Mouse (Mus musculus) kidney, postnatal 25 days (tissue): ENCODE data around the gene Snx29.

Source experiments
- DNase-seq, 2 experiments: peaks; one replicate each; pipeline ENCODE4 v3.0.0; 2021; ENCODE audit warnings: mixed read lengths in 2 of 2

The Snx29 gene

GRCm38 (mm10) chr16:11747867-11748266 lies 425.2 kb downstream of the Snx29 start:
- no peak for DNase-seq

DNA sequence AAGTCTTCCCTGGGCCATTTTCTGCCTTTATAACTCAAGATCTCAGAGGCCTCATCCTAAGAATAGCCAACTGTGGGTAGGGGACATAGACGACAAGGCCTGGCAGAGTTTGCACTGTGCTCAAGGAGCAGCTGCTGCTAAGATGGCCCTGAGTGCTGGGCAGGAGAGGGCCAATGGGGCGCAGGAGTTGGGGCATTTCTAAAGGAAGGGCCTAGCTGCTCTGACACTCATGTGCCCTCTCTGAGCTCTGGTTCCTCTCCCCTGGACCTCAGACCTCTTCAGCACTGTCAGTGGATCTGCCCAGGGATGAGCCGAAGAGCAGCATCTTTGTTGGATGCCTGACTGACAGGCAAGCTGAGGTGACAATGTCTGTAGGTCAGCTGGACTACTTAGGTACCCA lies 426.4 kb downstream of the Snx29 start:
- no peak for DNase-seq

DNA sequence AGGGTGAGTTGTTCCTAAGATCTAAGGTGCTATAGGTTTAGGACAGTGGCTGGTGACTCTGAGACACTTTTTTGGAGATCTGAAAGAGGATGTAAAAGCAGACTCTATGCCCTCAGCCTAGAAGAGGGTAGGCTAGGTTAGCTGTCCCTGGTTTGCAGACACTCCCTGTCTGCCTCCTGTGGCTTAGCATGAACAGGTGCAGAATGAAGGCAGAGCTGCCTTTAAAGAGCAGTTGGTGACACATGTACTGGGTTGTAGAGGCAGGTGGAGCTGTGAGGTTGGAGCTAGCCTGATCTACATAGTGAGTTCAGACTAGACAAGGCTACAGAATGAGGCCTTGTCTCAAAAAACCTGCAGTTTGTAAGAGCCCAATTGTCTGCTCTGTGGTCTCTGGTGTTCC lies 427.9 kb downstream of the Snx29 start:
- no peak for DNase-seq

- no peak for DNase-seq
Measured at GRCm38 (mm10) chr16:11752557-11752956, 429.8 kb downstream of the Snx29 start.

DNA sequence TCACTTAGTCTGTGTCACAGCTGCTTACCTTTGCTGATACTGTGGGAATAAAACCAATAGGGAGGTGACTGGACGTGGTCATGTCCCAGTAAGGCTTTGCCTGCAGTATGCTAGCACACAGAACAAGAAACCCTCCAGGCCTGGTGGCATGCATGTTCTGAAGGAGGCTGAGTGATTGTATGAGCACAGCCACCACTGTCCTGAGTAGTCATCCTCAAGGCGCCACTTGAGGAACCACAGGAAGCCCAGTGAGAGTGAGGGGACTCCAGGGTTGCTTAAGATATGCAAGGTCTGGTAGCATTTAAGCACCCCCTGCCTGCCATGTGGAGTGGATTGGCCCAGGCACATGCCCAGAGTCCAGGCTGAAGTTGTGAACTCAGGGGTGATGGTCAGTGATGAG lies 430.8 kb downstream of the Snx29 start:
- no peak for DNase-seq

DNA sequence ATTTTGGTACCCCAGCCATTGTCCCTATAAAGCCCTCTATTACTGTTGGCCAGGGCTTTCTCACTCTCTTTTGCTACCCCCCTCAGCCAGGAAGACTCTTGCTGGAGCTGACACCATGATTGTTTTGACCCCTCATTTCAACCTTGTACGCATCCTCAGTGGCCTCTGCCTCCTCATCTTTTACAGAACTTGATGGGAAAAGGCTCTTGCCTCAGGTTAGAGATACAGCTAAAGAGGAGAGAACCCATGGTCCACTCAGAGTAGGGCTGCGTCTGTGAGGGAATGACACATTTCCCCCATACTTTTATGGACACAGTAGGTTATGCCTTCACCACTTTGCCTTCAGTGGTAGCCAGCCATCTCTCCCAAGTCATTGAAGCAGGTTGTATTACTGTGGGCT lies 431.4 kb downstream of the Snx29 start:
- no peak for DNase-seq

GRCm38 (mm10) chr16:11755281-11756066 lies 432.8 kb downstream of the Snx29 start:
- DNase-seq: no peak

DNA sequence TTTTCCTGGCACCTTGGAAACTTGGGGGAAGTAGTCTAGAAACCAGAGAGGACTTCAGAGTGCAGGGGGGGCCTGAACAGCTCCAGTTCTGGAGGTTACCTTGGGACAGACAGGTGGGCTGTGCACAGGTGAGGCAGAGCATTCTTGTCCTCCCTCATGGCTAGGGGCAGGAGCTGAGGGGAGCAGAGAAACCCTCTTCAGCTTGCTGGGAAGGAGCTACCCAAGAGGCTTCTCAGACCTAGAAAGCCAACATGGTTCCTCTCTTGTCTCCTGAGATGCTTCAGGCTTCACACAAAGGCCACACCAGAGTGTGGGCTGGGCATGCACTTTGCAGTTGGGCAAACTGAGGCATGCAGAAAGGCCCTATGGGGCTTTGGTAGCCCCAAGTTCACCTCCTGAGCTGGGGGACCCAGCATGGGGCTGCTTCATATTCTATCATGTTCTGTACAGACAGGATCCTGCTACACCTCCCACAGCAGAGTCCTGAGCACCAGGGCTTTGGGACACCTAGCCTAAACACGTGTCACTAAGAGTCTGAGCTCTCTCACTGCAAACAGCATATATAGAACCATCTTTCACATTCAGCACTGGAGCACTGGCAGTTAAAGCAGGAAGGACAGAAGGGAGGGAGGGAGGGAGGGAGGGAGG lies 434.0 kb downstream of the Snx29 start:
- no peak for DNase-seq

GRCm38 (mm10) chr16:11757471-11757870 lies 434.8 kb downstream of the Snx29 start:
- DNase-seq: no peak

DNA sequence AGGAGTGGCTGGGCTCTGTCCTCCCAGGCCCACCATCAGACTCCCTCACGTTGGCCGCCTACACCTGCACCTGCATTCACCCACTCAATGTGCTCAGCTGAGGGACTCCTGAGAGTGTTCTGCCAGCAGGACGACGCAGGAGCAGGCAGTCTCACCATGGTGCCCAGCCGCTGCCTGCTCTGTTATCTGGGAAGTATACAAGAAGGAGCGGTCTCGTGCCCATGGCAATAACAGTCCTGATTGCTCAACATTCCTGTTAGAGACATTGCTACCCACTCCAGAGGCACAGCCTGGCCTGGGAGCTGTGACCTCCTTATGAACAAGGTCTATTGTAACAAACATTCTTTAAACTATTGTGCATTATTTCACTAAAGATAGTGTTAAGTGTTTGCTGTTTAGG lies 435.2 kb downstream of the Snx29 start:
- no peak for DNase-seq

- peak in 1 of 2 experiments; percentile 11 for DNase-seq
Measured at GRCm38 (mm10) chr16:11772318-11772717, 449.6 kb downstream of the Snx29 start.

DNA sequence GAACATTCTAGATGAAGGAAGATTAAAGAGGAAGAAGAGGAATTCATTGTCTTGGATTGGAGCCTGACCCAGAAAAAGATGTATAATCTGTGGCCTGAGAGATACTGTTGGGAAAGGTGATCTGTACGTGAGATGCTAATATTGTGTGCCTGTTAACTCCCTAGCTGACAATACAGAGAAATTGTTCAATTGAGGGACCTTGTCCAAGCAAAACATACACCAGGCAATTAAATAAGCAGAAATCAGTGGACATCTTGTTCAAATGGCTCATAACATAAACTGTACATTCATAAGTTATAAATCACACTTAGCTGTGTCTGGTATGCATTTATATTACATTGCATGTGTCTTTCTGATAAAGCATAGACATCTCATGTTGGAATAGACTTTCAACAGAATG lies 451.6 kb downstream of the Snx29 start:
- DNase-seq: no peak

DNA sequence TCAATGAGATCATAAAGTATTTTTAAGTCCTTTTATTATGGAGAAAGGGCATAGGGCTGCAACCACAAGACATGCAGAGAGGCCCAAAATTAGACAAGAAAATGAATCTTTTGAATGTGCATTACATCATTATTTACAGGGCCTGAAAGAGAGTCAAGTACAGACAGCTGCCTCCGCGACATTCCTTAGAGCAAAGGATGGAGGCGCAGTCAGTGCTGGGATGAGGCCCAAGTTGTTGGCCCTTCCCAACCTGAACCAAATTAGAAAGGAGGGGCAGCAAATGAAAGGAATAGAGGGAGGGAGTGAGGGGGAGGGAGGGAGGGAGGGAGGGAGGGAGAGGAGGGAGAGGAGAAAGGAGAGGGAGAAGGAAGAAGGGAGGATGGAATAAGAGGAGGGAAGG lies 453.8 kb downstream of the Snx29 start:
- DNase-seq: no peak

DNA sequence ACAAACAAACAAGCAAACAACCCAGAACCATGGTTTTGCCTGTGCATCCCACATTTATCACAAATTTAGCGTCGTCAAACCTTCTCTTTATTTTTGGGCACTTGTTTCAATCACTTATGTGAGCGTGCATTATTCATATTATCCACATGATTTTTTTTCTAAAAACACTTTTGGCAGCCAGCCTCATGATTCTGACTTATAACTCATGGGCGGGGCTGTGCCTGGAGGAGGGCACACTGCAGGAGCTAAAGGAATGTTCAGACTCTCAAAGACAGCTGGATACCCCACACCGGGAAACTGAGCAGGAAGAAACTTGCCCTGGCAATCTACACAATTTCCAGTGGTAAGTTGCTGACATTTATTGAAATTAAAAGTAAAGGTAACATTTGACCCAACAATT lies 455.5 kb downstream of the Snx29 start:
- no peak for DNase-seq

DNA sequence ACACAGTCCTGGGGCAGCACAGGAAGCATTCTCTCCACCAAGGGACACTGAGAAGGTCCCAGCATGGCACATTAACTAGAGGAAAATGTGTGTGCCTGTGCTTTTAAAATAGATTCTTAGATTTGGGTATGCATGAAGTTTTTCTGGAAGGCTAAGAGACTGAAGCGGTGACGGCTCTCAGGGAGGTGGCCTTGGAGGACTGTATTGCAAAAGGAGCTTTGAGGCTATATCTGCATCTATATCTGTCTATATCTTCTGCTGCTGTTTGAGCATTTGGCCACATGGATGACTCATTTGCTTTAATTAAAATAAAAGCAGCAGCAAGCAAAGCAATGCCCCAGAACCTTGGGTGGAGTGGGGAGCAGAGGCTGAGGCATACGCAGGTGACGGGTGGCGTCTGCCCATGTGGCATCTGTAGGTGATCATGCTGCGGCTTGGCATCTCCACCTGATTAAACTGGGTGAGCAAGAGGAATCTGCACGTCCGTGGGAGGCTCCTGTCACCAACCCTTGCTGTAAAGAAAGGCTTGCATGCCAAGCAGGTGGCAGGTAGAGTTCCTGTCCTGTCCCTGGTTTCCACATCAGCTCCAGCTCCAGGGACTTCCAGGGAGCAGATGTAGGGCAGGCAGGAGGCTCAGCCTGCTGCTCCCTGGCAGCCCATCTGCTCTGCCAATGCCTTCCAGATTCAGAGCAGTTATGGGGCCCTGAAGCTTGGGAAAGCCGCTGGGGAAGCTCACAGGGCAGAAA lies 456.2 kb downstream of the Snx29 start:
- DNase-seq: no peak

- DNase-seq: no peak
Measured at GRCm38 (mm10) chr16:11782082-11782481, 459.4 kb downstream of the Snx29 start.

DNA sequence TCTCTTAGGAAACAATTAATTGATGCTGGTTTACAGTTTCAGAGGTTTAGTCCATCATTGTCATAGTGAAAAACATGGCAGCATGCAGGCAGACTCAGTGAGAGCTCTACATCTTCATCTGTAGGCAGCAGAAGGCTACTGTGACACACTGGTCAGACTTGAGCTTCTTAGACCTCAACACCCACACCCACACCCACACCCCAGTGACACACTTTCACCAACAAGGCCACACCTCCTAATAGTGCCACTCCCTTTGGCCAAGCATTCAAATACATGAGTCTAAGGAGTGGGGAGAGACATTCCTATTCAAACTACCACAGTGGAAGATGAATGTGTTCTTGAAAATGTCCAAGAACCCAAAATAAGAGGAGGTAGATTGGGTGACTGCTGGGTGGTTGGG lies 460.6 kb downstream of the Snx29 start:
- DNase-seq: no peak

DNA sequence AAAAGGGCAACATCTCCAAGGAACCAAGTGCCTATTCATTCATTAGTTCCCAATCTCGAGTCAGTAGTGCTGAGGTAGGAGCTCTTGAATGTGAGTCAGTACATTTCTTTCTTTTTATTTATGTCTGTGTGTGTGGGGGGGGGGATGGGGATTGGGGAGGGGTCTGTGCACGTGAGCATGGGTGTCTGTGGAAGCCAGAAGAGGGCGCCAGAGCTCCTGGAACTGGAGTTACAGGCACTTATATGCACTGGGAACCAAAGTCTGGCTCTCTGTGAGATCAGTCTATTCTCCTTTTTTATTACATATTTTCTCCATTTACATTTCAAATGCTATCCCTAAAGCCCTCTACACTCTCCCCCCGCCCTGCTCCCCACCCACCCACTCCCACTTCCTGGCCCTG lies 461.6 kb downstream of the Snx29 start:
- no peak for DNase-seq

GRCm38 (mm10) chr16:11785806-11786205 lies 463.1 kb downstream of the Snx29 start:
- DNase-seq: no peak

DNA sequence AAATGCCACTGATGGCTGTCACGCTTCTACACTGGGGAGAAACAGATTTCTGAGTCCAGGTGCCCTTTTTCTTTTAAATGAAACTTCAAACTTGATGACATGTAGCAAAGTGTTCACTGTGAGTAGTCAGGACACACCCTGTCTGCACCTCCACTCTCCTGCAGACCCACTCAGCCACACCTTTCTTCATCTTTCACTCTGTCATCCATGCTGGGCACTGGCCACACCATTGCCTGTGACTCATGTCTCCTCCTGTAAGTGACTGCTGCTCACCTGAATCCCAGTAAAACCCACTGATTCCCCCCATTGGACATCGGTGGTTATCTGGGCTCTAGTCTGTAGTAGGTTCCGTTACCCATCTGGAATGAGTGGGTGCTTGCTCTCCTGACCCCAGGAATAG lies 467.8 kb downstream of the Snx29 start:
- DNase-seq: no peak

DNA sequence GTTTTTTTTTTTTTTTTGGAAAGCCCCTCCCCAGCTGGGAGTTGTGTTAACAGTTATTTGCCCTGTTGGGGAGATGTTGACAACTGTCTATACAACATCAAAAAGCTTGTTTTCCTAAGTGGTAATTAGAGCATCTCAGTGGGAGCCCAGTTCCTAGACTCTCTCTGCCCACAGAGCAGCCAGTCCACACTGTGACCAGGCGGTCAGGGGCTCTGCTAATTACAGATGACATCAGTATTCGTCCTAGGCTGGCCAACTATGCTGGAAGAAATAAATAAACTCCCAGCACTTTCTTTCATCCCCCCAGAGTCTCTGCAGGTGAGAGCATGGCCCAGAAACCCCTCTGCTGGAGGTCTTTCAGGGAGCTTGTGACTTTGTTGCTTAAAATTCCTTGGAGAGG lies 470.7 kb downstream of the Snx29 start:
- no peak for DNase-seq

GRCm38 (mm10) chr16:11794628-11795027 lies 471.9 kb downstream of the Snx29 start:
- DNase-seq: no peak

GRCm38 (mm10) chr16:11795758-11796460 lies 473.2 kb downstream of the Snx29 start:
- DNase-seq: no peak
